Mouse (Mus musculus) olfactory bulb, adult 2 months (tissue): Measurements from ENCODE around the gene Ogg1.

ENCODE experiments used
- CTCF ChIP-seq: fragments of 200-500 bp; IDR thresholded peaks from 2 replicates; pipeline ENCODE4 v1.5.1; 2012; ENCODE audit warnings: low read depth, mild to moderate bottlenecking, low read length, moderate library complexity; ENCODE audit not compliant: insufficient read depth
- POLR2A ChIP-seq: fragments of 200-500 bp; IDR thresholded peaks from 2 replicates; pipeline ENCODE4 v1.6.1; 2012; ENCODE audit warnings: mild to moderate bottlenecking, low read depth, low read length, moderate library complexity; ENCODE audit not compliant: insufficient read depth

GRCm38 (mm10) chr6:113368124-113368523 is 41.4 kb downstream of the Ogg1 start:
- TF ChIP-seq CTCF (no peak), POLR2A (no peak)
